Mouse (Mus musculus): ENCODE results near the gene Ifnk. TPM values are rescaled to one million over a fixed set of nuclear protein-coding genes. Genes with fewer than 3 reads are reported as not detected.

The Ifnk gene
- polyA plus RNA-seq, 1 experiment: not detected

- no peaks in the 10 kb centered on the region for H3K27me3 ChIP-seq (ENCODE audit: control insufficient read depth, insufficient read depth, insufficient read length)
- H3K36me3 ChIP-seq (ENCODE audit: control insufficient read depth, insufficient read depth): no peaks in the 10 kb centered on the region
- H3K4me2 ChIP-seq (ENCODE audit: low read depth): no peak overlapping the region
- no peak for TF ChIP-seq CEBPB (IDR thresholded peaks at IDR 0.05; ENCODE audit: insufficient read depth, poor library complexity, severe bottlenecking)
- no peak for TF ChIP-seq POLR2A (IDR thresholded peaks at IDR 0.05; ENCODE audit: insufficient read length, low read depth)
- no peak for TF ChIP-seq MAX (IDR thresholded peaks at IDR 0.05; ENCODE audit: low read depth)
- TF ChIP-seq TCF12 (IDR thresholded peaks at IDR 0.05; ENCODE audit: insufficient read depth, poor library complexity, severe bottlenecking): no peak
- TF ChIP-seq TCF3 (IDR thresholded peaks at IDR 0.05; ENCODE audit: insufficient read length, low read depth): no peak
- no peak for TF ChIP-seq SRF (IDR thresholded peaks at IDR 0.05; ENCODE audit: control insufficient read depth, insufficient read length, low read depth)
- no peak for TF ChIP-seq POLR2AphosphoS2 (IDR thresholded peaks at IDR 0.05; ENCODE audit: insufficient read length, low read depth)
- TF ChIP-seq USF1 (IDR thresholded peaks at IDR 0.05; ENCODE audit: low read depth): no peak
- TF ChIP-seq MYOG (IDR thresholded peaks at IDR 0.05; ENCODE audit: control insufficient read depth in 1 of 3, insufficient read depth in 1 of 3, insufficient read length in 2 of 3, low read depth in 2 of 3): no peak
- no peak for TF ChIP-seq MYOD1 (IDR thresholded peaks at IDR 0.05; ENCODE audit: control insufficient read depth in 1 of 3, insufficient read length in 2 of 3, low read depth in 2 of 3)
- no peaks in the 10 kb centered on the region for H3K79me2 ChIP-seq (ENCODE audit: control insufficient read depth, insufficient read depth)
- no peak overlapping the region for H3ac ChIP-seq (ENCODE audit: control insufficient read depth, insufficient read length)
- H3K4me3 ChIP-seq: no peak overlapping the region
Measured at GRCm38 (mm10) chr4:35120575-35120974, 31.3 kb upstream of the Ifnk start.

- Histone ChIP-seq H3K4me3 (no peak overlapping the region), H3K4me2 (ENCODE audit: low read depth) (no peak overlapping the region), H3K27me3 (ENCODE audit: control insufficient read depth, insufficient read depth, insufficient read length) (no peaks in the 10 kb centered on the region), H3ac (ENCODE audit: control insufficient read depth, insufficient read length) (no peak overlapping the region), H3K79me2 (ENCODE audit: control insufficient read depth, insufficient read depth) (no peaks in the 10 kb centered on the region), H3K36me3 (ENCODE audit: control insufficient read depth, insufficient read depth) (no peaks in the 10 kb centered on the region)
- TF ChIP-seq POLR2AphosphoS2 (IDR thresholded peaks at IDR 0.05; ENCODE audit: insufficient read length, low read depth): no peak
- TF ChIP-seq MYOG (IDR thresholded peaks at IDR 0.05; ENCODE audit: control insufficient read depth in 1 of 3, insufficient read depth in 1 of 3, insufficient read length in 2 of 3, low read depth in 2 of 3): no peak
- no peak for TF ChIP-seq TCF3 (IDR thresholded peaks at IDR 0.05; ENCODE audit: insufficient read length, low read depth)
- no peak for TF ChIP-seq TCF12 (IDR thresholded peaks at IDR 0.05; ENCODE audit: insufficient read depth, poor library complexity, severe bottlenecking)
- no peak for TF ChIP-seq MYOD1 (IDR thresholded peaks at IDR 0.05; ENCODE audit: control insufficient read depth in 1 of 3, insufficient read length in 2 of 3, low read depth in 2 of 3)
- no peak for TF ChIP-seq MAX (IDR thresholded peaks at IDR 0.05; ENCODE audit: low read depth)
- TF ChIP-seq POLR2A (IDR thresholded peaks at IDR 0.05; ENCODE audit: insufficient read length, low read depth): no peak
- TF ChIP-seq SRF (IDR thresholded peaks at IDR 0.05; ENCODE audit: control insufficient read depth, insufficient read length, low read depth): no peak
- TF ChIP-seq CEBPB (IDR thresholded peaks at IDR 0.05; ENCODE audit: insufficient read depth, poor library complexity, severe bottlenecking): no peak
- TF ChIP-seq REST (IDR thresholded peaks at IDR 0.05; ENCODE audit: insufficient read depth, insufficient read length): no peak
- TF ChIP-seq USF1 (IDR thresholded peaks at IDR 0.05; ENCODE audit: low read depth): no peak
- no peak for TF ChIP-seq E2F4 (IDR thresholded peaks at IDR 0.05; ENCODE audit: insufficient read depth)
Measured at GRCm38 (mm10) chr4:35121060-35121459, 30.8 kb upstream of the Ifnk start.

GRCm38 (mm10) chr4:35123087-35123486 is 28.8 kb upstream of the Ifnk start:
- Histone ChIP-seq H3K36me3 (ENCODE audit: control insufficient read depth, insufficient read depth) (no peaks in the 10 kb centered on the region), H3K27me3 (ENCODE audit: control insufficient read depth, insufficient read depth, insufficient read length) (no peaks in the 10 kb centered on the region), H3K79me2 (ENCODE audit: control insufficient read depth, insufficient read depth) (no peaks in the 10 kb centered on the region), H3K4me3 (no peak overlapping the region), H3ac (ENCODE audit: control insufficient read depth, insufficient read length) (no peak overlapping the region), H3K4me2 (ENCODE audit: low read depth) (no peak overlapping the region)
- TF ChIP-seq MYOD1 (IDR thresholded peaks at IDR 0.05; ENCODE audit: control insufficient read depth in 1 of 3, insufficient read length in 2 of 3, low read depth in 2 of 3): no peak
- no peak for TF ChIP-seq REST (IDR thresholded peaks at IDR 0.05; ENCODE audit: insufficient read depth, insufficient read length)
- TF ChIP-seq USF1 (IDR thresholded peaks at IDR 0.05; ENCODE audit: low read depth): no peak
- no peak for TF ChIP-seq E2F4 (IDR thresholded peaks at IDR 0.05; ENCODE audit: insufficient read depth)
- TF ChIP-seq POLR2AphosphoS2 (IDR thresholded peaks at IDR 0.05; ENCODE audit: insufficient read length, low read depth): no peak
- TF ChIP-seq POLR2A (IDR thresholded peaks at IDR 0.05; ENCODE audit: insufficient read length, low read depth): no peak
- no peak for TF ChIP-seq TCF3 (IDR thresholded peaks at IDR 0.05; ENCODE audit: insufficient read length, low read depth)
- TF ChIP-seq MAX (IDR thresholded peaks at IDR 0.05; ENCODE audit: low read depth): no peak
- TF ChIP-seq TCF12 (IDR thresholded peaks at IDR 0.05; ENCODE audit: insufficient read depth, poor library complexity, severe bottlenecking): no peak
- no peak for TF ChIP-seq SRF (IDR thresholded peaks at IDR 0.05; ENCODE audit: control insufficient read depth, insufficient read length, low read depth)
- TF ChIP-seq MYOG (IDR thresholded peaks at IDR 0.05; ENCODE audit: control insufficient read depth in 1 of 3, insufficient read depth in 1 of 3, insufficient read length in 2 of 3, low read depth in 2 of 3): no peak

GRCm38 (mm10) chr4:35124027-35124426 is 27.8 kb upstream of the Ifnk start:
- Histone ChIP-seq H3K4me3 (no peak overlapping the region), H3K36me3 (ENCODE audit: control insufficient read depth, insufficient read depth) (no peaks in the 10 kb centered on the region), H3ac (ENCODE audit: control insufficient read depth, insufficient read length) (no peak overlapping the region), H3K79me2 (ENCODE audit: control insufficient read depth, insufficient read depth) (no peaks in the 10 kb centered on the region), H3K4me2 (ENCODE audit: low read depth) (no peak overlapping the region), H3K27me3 (ENCODE audit: control insufficient read depth, insufficient read depth, insufficient read length) (no peaks in the 10 kb centered on the region)
- TF ChIP-seq SRF (IDR thresholded peaks at IDR 0.05; ENCODE audit: control insufficient read depth, insufficient read length, low read depth) (no peak), POLR2AphosphoS2 (IDR thresholded peaks at IDR 0.05; ENCODE audit: insufficient read length, low read depth) (no peak), MYOG (IDR thresholded peaks at IDR 0.05; ENCODE audit: control insufficient read depth in 1 of 3, insufficient read depth in 1 of 3, insufficient read length in 2 of 3, low read depth in 2 of 3) (no peak), USF1 (IDR thresholded peaks at IDR 0.05; ENCODE audit: low read depth) (no peak), TCF12 (IDR thresholded peaks at IDR 0.05; ENCODE audit: insufficient read depth, poor library complexity, severe bottlenecking) (no peak), CEBPB (IDR thresholded peaks at IDR 0.05; ENCODE audit: insufficient read depth, poor library complexity, severe bottlenecking) (no peak), POLR2A (IDR thresholded peaks at IDR 0.05; ENCODE audit: insufficient read length, low read depth) (no peak), MAX (IDR thresholded peaks at IDR 0.05; ENCODE audit: low read depth) (no peak), TCF3 (IDR thresholded peaks at IDR 0.05; ENCODE audit: insufficient read length, low read depth) (no peak), REST (IDR thresholded peaks at IDR 0.05; ENCODE audit: insufficient read depth, insufficient read length) (no peak), E2F4 (IDR thresholded peaks at IDR 0.05; ENCODE audit: insufficient read depth) (no peak), MYOD1 (IDR thresholded peaks at IDR 0.05; ENCODE audit: control insufficient read depth in 1 of 3, insufficient read length in 2 of 3, low read depth in 2 of 3) (no peak)
